Mouse (Mus musculus) cerebellum, adult 2 months (tissue): ENCODE data around the gene Gys2.

Experiments used
- CTCF ChIP-seq: fragments of 200-500 bp; IDR thresholded peaks from 2 replicates; pipeline ENCODE4 v1.5.1; 2011; ENCODE audit warnings: low read depth, mild to moderate bottlenecking, control low read depth, low read length, moderate library complexity, borderline replicate concordance; ENCODE audit not compliant: insufficient read depth
- POLR2A ChIP-seq: fragments of 200-500 bp; IDR thresholded peaks from 2 replicates; pipeline ENCODE4 v1.6.1; 2011; ENCODE audit warnings: low read length, control low read depth, borderline replicate concordance; ENCODE audit not compliant: insufficient read depth

- TF ChIP-seq CTCF (no peak), POLR2A (no peak)
These were observed 40.0 kb upstream of the Gys2 start for GRCm38 (mm10) chr6:142512902-142513301.
